Mouse (Mus musculus): ENCODE measurements around the gene Klf2. TPM values are rescaled to one million over a fixed set of nuclear protein-coding genes. Genes with fewer than 3 reads are reported as not detected.

The Klf2 gene
- polyA plus RNA-seq, 1 experiment from 2014 or later = 3.7 TPM

DNA sequence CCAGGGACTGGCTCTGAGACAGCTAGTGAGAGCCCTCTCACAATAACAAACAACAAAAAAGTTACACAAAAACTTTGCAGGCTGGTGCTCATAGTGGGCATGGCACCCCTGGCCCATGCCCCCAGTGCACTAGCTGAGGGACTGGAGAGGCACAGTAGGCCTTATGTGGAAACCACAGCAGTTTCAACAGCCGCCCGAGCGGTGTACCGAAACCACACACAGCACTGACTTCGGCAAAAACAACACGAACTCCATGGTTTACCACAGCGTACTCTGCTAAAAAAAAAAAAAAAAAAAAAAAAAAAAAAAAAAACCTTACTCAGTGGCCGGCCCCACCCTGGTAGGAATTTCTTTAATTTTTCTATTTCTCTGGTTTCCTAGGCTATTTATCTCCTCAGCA is 31.9 kb downstream of the Klf2 start:
- DNase-seq (ENCODE audit: low spot score) (no peak), ATAC-seq (no peak)
- no peaks in the 10 kb centered on the region for H3K27me3 ChIP-seq (replicated peaks; ENCODE audit: control insufficient read depth, insufficient read depth, low read length)
- peaks cover 69% of the 10 kb centered on the region for H3K36me3 ChIP-seq (ENCODE audit: control insufficient read depth, insufficient read depth, low read length)
- H3K9ac ChIP-seq (ENCODE audit: low read length) = no peak overlapping the region
- H3K4me2 ChIP-seq (ENCODE audit: low read length) = no peak overlapping the region
- H3K4me3 ChIP-seq (ENCODE audit: low read depth, low read length) = no peak overlapping the region
- H3K9me3 ChIP-seq (replicated peaks; ENCODE audit: control insufficient read depth, low read length) = no peaks in the 10 kb centered on the region
- H3K27ac ChIP-seq (ENCODE audit: low read depth, low read length) = no peak overlapping the region
- no peaks in the 10 kb centered on the region for H3K4me1 ChIP-seq (ENCODE audit: control insufficient read depth, insufficient read depth, low read length)
- 90% methylated on average over 8 of the region's 8 CpGs for WGBS

GRCm38 (mm10) chr8:72351405-72352005 is 32.7 kb downstream of the Klf2 start:
- WGBS = 89% methylated on average over 7 of the region's 7 CpGs
- Histone ChIP-seq H3K36me3 (ENCODE audit: control insufficient read depth, insufficient read depth, low read length) (peaks cover 71% of the 10 kb centered on the region), H3K4me3 (ENCODE audit: low read depth, low read length) (no peak overlapping the region), H3K27me3 (replicated peaks; ENCODE audit: control insufficient read depth, insufficient read depth, low read length) (no peaks in the 10 kb centered on the region), H3K9me3 (replicated peaks; ENCODE audit: control insufficient read depth, low read length) (no peaks in the 10 kb centered on the region), H3K4me1 (ENCODE audit: control insufficient read depth, insufficient read depth, low read length) (no peaks in the 10 kb centered on the region), H3K27ac (ENCODE audit: low read depth, low read length) (no peak overlapping the region), H3K4me2 (ENCODE audit: low read length) (no peak overlapping the region), H3K9ac (ENCODE audit: low read length) (no peak overlapping the region)
- ATAC-seq = no peak
- DNase-seq (ENCODE audit: low spot score) = no peak

- Histone ChIP-seq H3K4me1 (ENCODE audit: control insufficient read depth, insufficient read depth, low read length) (no peaks in the 10 kb centered on the region), H3K9ac (ENCODE audit: low read length) (no peak overlapping the region), H3K27me3 (replicated peaks; ENCODE audit: control insufficient read depth, insufficient read depth, low read length) (no peaks in the 10 kb centered on the region), H3K9me3 (replicated peaks; ENCODE audit: control insufficient read depth, low read length) (no peaks in the 10 kb centered on the region), H3K4me3 (ENCODE audit: low read depth, low read length) (no peak overlapping the region), H3K4me2 (ENCODE audit: low read length) (no peak overlapping the region), H3K36me3 (ENCODE audit: control insufficient read depth, insufficient read depth, low read length) (peaks cover 73% of the 10 kb centered on the region), H3K27ac (ENCODE audit: low read depth, low read length) (no peak overlapping the region)
- 86% methylated on average over 8 of the region's 8 CpGs for WGBS
- DNase-seq (ENCODE audit: low spot score) = no peak
- no peak for ATAC-seq
Measured at GRCm38 (mm10) chr8:72352951-72353699, 34.3 kb downstream of the Klf2 start.

GRCm38 (mm10) chr8:72353700-72354045 is 34.8 kb downstream of the Klf2 start:
- H3K4me3 ChIP-seq (ENCODE audit: low read depth, low read length) = no peak overlapping the region
- H3K36me3 ChIP-seq (ENCODE audit: control insufficient read depth, insufficient read depth, low read length) = peaks cover 77% of the 10 kb centered on the region
- H3K9ac ChIP-seq (ENCODE audit: low read length) = 0 out of 2 replicates have a peak overlapping the region, but pooled peaks have one; percentile 8
- H3K27me3 ChIP-seq (replicated peaks; ENCODE audit: control insufficient read depth, insufficient read depth, low read length) = no peaks in the 10 kb centered on the region
- DNase-seq (ENCODE audit: low spot score) (no peak), ATAC-seq (no peak)
- H3K4me2 ChIP-seq (ENCODE audit: low read length) = no peak overlapping the region
- H3K4me1 ChIP-seq (ENCODE audit: control insufficient read depth, insufficient read depth, low read length) = no peaks in the 10 kb centered on the region
- WGBS = 93% methylated on average over 7 of the region's 7 CpGs
- no peaks in the 10 kb centered on the region for H3K9me3 ChIP-seq (replicated peaks; ENCODE audit: control insufficient read depth, low read length)
- H3K27ac ChIP-seq (ENCODE audit: low read depth, low read length) = no peak overlapping the region

GRCm38 (mm10) chr8:72354272-72354671 is 35.4 kb downstream of the Klf2 start:
- no peak for DNase-seq (ENCODE audit: low spot score)
- Histone ChIP-seq H3K36me3 (ENCODE audit: control insufficient read depth, insufficient read depth, low read length) (peaks cover 79% of the 10 kb centered on the region), H3K4me2 (ENCODE audit: low read length) (no peak overlapping the region), H3K9me3 (replicated peaks; ENCODE audit: control insufficient read depth, low read length) (no peaks in the 10 kb centered on the region), H3K4me3 (ENCODE audit: low read depth, low read length) (no peak overlapping the region), H3K27me3 (replicated peaks; ENCODE audit: control insufficient read depth, insufficient read depth, low read length) (no peaks in the 10 kb centered on the region), H3K9ac (ENCODE audit: low read length) (no peak overlapping the region), H3K4me1 (ENCODE audit: control insufficient read depth, insufficient read depth, low read length) (no peaks in the 10 kb centered on the region), H3K27ac (ENCODE audit: low read depth, low read length) (no peak overlapping the region)
- 84% methylated on average over 11 of the region's 11 CpGs for WGBS
- no peak for ATAC-seq

GRCm38 (mm10) chr8:72356593-72356992 is 37.8 kb downstream of the Klf2 start:
- 92% methylated on average over 3 of the region's 3 CpGs for WGBS

DNA sequence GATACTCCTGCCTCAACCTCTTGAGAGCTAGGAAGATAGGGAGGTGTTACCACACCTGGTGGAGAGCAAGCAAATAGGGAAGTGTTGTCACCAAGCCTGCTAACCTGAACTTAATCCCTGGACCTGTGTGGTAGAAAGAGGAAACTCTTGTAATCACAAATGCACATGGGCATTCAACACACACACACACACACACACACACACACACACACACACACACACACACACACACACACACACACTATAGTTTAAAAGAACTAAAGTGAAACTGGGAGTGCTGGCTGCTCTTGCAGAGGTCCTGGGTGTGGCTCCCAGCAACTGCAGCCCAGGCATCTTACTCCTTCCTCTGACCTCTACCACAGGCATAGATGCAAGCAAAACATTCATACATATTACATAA is 41.3 kb downstream of the Klf2 start:
- Histone ChIP-seq H3K4me1 (ENCODE audit: control insufficient read depth, insufficient read depth, low read length) (no peaks in the 10 kb centered on the region), H3K27ac (ENCODE audit: low read depth, low read length) (no peak overlapping the region), H3K9ac (ENCODE audit: low read length) (no peak overlapping the region), H3K36me3 (ENCODE audit: control insufficient read depth, insufficient read depth, low read length) (peaks cover 92% of the 10 kb centered on the region), H3K4me2 (ENCODE audit: low read length) (no peak overlapping the region), H3K27me3 (replicated peaks; ENCODE audit: control insufficient read depth, insufficient read depth, low read length) (no peaks in the 10 kb centered on the region), H3K9me3 (replicated peaks; ENCODE audit: control insufficient read depth, low read length) (no peaks in the 10 kb centered on the region), H3K4me3 (ENCODE audit: low read depth, low read length) (no peak overlapping the region)
- no peak for ATAC-seq
- DNase-seq (ENCODE audit: low spot score) = no peak

More at GRCm38 (mm10) chr8:72356593-72356992, 37.8 kb downstream of the Klf2 start:
- ATAC-seq (no peak), DNase-seq (ENCODE audit: low spot score) (no peak)
- Histone ChIP-seq H3K9me3 (replicated peaks; ENCODE audit: control insufficient read depth, low read length) (no peaks in the 10 kb centered on the region), H3K27ac (ENCODE audit: low read depth, low read length) (no peak overlapping the region), H3K4me3 (ENCODE audit: low read depth, low read length) (no peak overlapping the region), H3K4me1 (ENCODE audit: control insufficient read depth, insufficient read depth, low read length) (no peaks in the 10 kb centered on the region), H3K36me3 (ENCODE audit: control insufficient read depth, insufficient read depth, low read length) (peaks cover 90% of the 10 kb centered on the region), H3K4me2 (ENCODE audit: low read length) (no peak overlapping the region), H3K27me3 (replicated peaks; ENCODE audit: control insufficient read depth, insufficient read depth, low read length) (no peaks in the 10 kb centered on the region), H3K9ac (ENCODE audit: low read length) (no peak overlapping the region)

- H3K27ac ChIP-seq (ENCODE audit: low read depth, low read length) = no peak overlapping the region
- DNase-seq (ENCODE audit: low spot score) = no peak
- no peaks in the 10 kb centered on the region for H3K9me3 ChIP-seq (replicated peaks; ENCODE audit: control insufficient read depth, low read length)
- no peak for ATAC-seq
- H3K36me3 ChIP-seq (ENCODE audit: control insufficient read depth, insufficient read depth, low read length) = peaks cover 92% of the 10 kb centered on the region
- H3K9ac ChIP-seq (ENCODE audit: low read length) = no peak overlapping the region
- no peak overlapping the region for H3K4me2 ChIP-seq (ENCODE audit: low read length)
- H3K4me1 ChIP-seq (ENCODE audit: control insufficient read depth, insufficient read depth, low read length) = no peaks in the 10 kb centered on the region
- 92% methylated on average over 4 of the region's 4 CpGs for WGBS
- H3K4me3 ChIP-seq (ENCODE audit: low read depth, low read length) = no peak overlapping the region
- no peaks in the 10 kb centered on the region for H3K27me3 ChIP-seq (replicated peaks; ENCODE audit: control insufficient read depth, insufficient read depth, low read length)
Measured at GRCm38 (mm10) chr8:72362754-72363153, 43.9 kb downstream of the Klf2 start.

DNA sequence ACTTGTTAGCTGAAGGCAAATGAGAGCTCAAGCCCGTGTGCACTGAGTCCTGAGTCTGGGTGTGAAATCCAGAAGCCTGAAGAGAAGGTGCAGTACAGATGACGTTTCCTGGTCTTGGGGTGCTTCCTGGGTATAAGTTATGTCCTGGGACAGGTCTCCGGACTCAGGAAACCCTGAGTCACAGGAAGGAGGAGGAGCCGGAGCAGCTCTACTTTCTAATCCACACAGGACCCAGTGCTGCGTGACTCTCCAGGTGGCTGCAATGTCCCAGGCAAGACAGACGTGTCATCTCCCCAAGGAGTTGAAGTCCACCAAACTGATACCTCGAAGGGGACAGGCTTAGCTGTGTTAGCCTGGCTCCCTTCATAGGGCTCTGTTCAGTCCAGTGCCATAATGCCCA is 44.6 kb downstream of the Klf2 start:
- no peak for DNase-seq (ENCODE audit: low spot score)
- 91% methylated on average over 7 of the region's 7 CpGs for WGBS
- H3K27me3 ChIP-seq (replicated peaks; ENCODE audit: control insufficient read depth, insufficient read depth, low read length) = no peaks in the 10 kb centered on the region
- no peak overlapping the region for H3K4me2 ChIP-seq (ENCODE audit: low read length)
- no peak overlapping the region for H3K27ac ChIP-seq (ENCODE audit: low read depth, low read length)
- ATAC-seq = no peak
- H3K9ac ChIP-seq (ENCODE audit: low read length) = no peak overlapping the region
- peaks cover 92% of the 10 kb centered on the region for H3K36me3 ChIP-seq (ENCODE audit: control insufficient read depth, insufficient read depth, low read length)
- H3K4me3 ChIP-seq (ENCODE audit: low read depth, low read length) = no peak overlapping the region
- no peaks in the 10 kb centered on the region for H3K9me3 ChIP-seq (replicated peaks; ENCODE audit: control insufficient read depth, low read length)
- H3K4me1 ChIP-seq (ENCODE audit: control insufficient read depth, insufficient read depth, low read length) = no peaks in the 10 kb centered on the region
